8 mouse cellular contexts compared by ENCODE assay signal in genomic region chr17:34034064-34034463, GRCm38 (mm10). TPM values are rescaled to one million over a fixed set of nuclear protein-coding genes. Genes with fewer than 3 reads are reported as not detected.
A peak's percentile ranks its signal among the peaks of the same experiment; 100 is the strongest.
DNase-seq lines count a peak whose midpoint lies in the region; ATAC-seq lines count a peak whose summit lies in the region.

No protein-coding gene starts in this region.

- no peaks in the 10 kb centered on the region for H3K9me3 ChIP-seq in midbrain, embryonic 10.5 days (replicated peaks)
- H3K9me3 ChIP-seq in midbrain, embryonic 16.5 days (replicated peaks; ENCODE audit: control insufficient read depth, low read length, poor library complexity, severe bottlenecking), result no peaks in the 10 kb centered on the region
- no peaks in the 10 kb centered on the region for H3K9me3 ChIP-seq in liver, embryonic 12.5 days (replicated peaks)

- DNase-seq in midbrain, embryonic 10.5 days (ENCODE audit: low spot score), result peak; percentile 74
- peak; percentile 76 for DNase-seq in T-cell, adult 2 months (ENCODE audit: low spot score)
- DNase-seq in cerebellum, postnatal 10 days, result peak; percentile 81 to 86
- peak; percentile 86 for DNase-seq in heart, postnatal 10 days
- DNase-seq in retina, embryonic 14.5 days (ENCODE audit: low spot score), result peak; percentile 81

- peaks cover 73% of the 10 kb centered on the region for H3K36me3 ChIP-seq in midbrain, embryonic 10.5 days
- H3K36me3 ChIP-seq in midbrain, embryonic 16.5 days (ENCODE audit: control insufficient read depth, insufficient read depth, low read length), result peaks cover 28% of the 10 kb centered on the region
- peaks cover 67% of the 10 kb centered on the region for H3K36me3 ChIP-seq in liver, embryonic 12.5 days

- H3K4me1 ChIP-seq in midbrain, embryonic 10.5 days, result peaks cover 74% of the 10 kb centered on the region
- H3K4me1 ChIP-seq in midbrain, embryonic 16.5 days (ENCODE audit: control insufficient read depth, insufficient read depth, low read length), result peaks cover 35% of the 10 kb centered on the region
- peaks cover 60% of the 10 kb centered on the region for H3K4me1 ChIP-seq in liver, embryonic 12.5 days

- ATAC-seq in midbrain, embryonic 16.5 days, result no peak
- no peak for ATAC-seq in liver, embryonic 12.5 days
- no peak for ATAC-seq in monocyte, adult 5-6 weeks (replicated peaks; ENCODE audit: insufficient number of reproducible peaks, low FRiP score, low TSS enrichment, poor library complexity, severe bottlenecking)

- H3K4me3 ChIP-seq in midbrain, embryonic 10.5 days, result peak overlapping the region; percentile 99
- H3K4me3 ChIP-seq in midbrain, embryonic 16.5 days (ENCODE audit: low read depth, low read length), result no peak overlapping the region
- no peak overlapping the region for H3K4me3 ChIP-seq in liver, embryonic 12.5 days

- WGBS in midbrain, embryonic 10.5 days, result 80% methylated on average over 10 of the region's 10 CpGs
- 76% methylated on average over 10 of the region's 10 CpGs for WGBS in midbrain, embryonic 16.5 days
- WGBS in liver, embryonic 12.5 days (ENCODE audit: insufficient replicate concordance), result 69% methylated on average over 10 of the region's 10 CpGs

- H3K27ac ChIP-seq in midbrain, embryonic 10.5 days (replicated peaks), result no peak overlapping the region
- no peak overlapping the region for H3K27ac ChIP-seq in midbrain, embryonic 16.5 days (ENCODE audit: low read length)
- no peak overlapping the region for H3K27ac ChIP-seq in liver, embryonic 12.5 days

- H3K27me3 ChIP-seq in midbrain, embryonic 10.5 days (ENCODE audit: low read depth, poor library complexity, severe bottlenecking), result peaks cover 21% of the 10 kb centered on the region
- no peaks in the 10 kb centered on the region; the same call in 1 of the 2 replicates for H3K27me3 ChIP-seq in midbrain, embryonic 16.5 days (ENCODE audit: control insufficient read depth, insufficient read depth, low read depth, low read length)
- peaks cover 15% of the 10 kb centered on the region for H3K27me3 ChIP-seq in liver, embryonic 12.5 days (replicated peaks)

- H3K4me2 ChIP-seq in midbrain, embryonic 16.5 days (ENCODE audit: low read length), result no peak overlapping the region
- peak overlapping the region; percentile 88; the same call in 1 of the 2 replicates for H3K4me2 ChIP-seq in liver, embryonic 12.5 days

- no peak overlapping the region for H3K9ac ChIP-seq in midbrain, embryonic 16.5 days (ENCODE audit: low read depth, low read length)
- H3K9ac ChIP-seq in liver, embryonic 12.5 days, result no peak overlapping the region

- intact Hi-C loops in heart, postnatal 10 days (cut with DNase I), result loop anchor here (5.0 kb wide), 1 partner anchor 83 kb away; the partner anchor contains the start of gene H2-DMa

RNA-seq across cellular contexts. Expression of gene Rxrb, which starts 2.5 kb away (rescaled TPM):
- polyA plus RNA-seq in midbrain, embryonic 10.5 days (2016; fragmentation: Nextera tagmentation; extraction: Ambion mirVana), result 54.0 and 56.9 TPM in 2 replicates
- polyA plus RNA-seq in midbrain, embryonic 16.5 days (2015; fragmentation: Nextera tagmentation; extraction: Ambion mirVana), result 54.0 and 55.9 TPM in 2 replicates
- total RNA-seq in heart, postnatal 10 days (2021), result 10 to 100 TPM; 45.4 to 46.7 TPM
- 29.2 and 31.3 TPM in 2 replicates for polyA plus RNA-seq in liver, embryonic 12.5 days (2016; fragmentation: Nextera tagmentation; extraction: Ambion mirVana)
- total RNA-seq in monocyte, adult 5-6 weeks (2017), result 34.6 to 41.0 TPM (median 40.7 TPM) in 3 replicates

RNA-seq across cellular contexts. Expression of gene Slc39a7, which starts 2.6 kb away (rescaled TPM):
- polyA plus RNA-seq in midbrain, embryonic 10.5 days (2016; fragmentation: Nextera tagmentation; extraction: Ambion mirVana), result 221 and 227 TPM in 2 replicates
- 163 and 175 TPM in 2 replicates for polyA plus RNA-seq in midbrain, embryonic 16.5 days (2015; fragmentation: Nextera tagmentation; extraction: Ambion mirVana)
- total RNA-seq in heart, postnatal 10 days (2021), result 10 to 100 TPM; 81.7 to 84.4 TPM
- 91.7 and 96.0 TPM in 2 replicates for polyA plus RNA-seq in liver, embryonic 12.5 days (2016; fragmentation: Nextera tagmentation; extraction: Ambion mirVana)
- total RNA-seq in monocyte, adult 5-6 weeks (2017), result 105 to 116 TPM (median 115 TPM) in 3 replicates

RNA-seq across cellular contexts. Expression of gene Col11a2, which starts 5.2 kb away (rescaled TPM):
- 0.92 and 1.1 TPM in 2 replicates for polyA plus RNA-seq in midbrain, embryonic 10.5 days (2016; fragmentation: Nextera tagmentation; extraction: Ambion mirVana)
- polyA plus RNA-seq in midbrain, embryonic 16.5 days (2015; fragmentation: Nextera tagmentation; extraction: Ambion mirVana), result 3.6 and 4.4 TPM in 2 replicates
- total RNA-seq in heart, postnatal 10 days (2021), result 1 to 10 TPM; 1.5 to 1.8 TPM
- polyA plus RNA-seq in liver, embryonic 12.5 days (2016; fragmentation: Nextera tagmentation; extraction: Ambion mirVana), result 0.37 and 0.54 TPM in 2 replicates
- 1.5 to 11.2 TPM (median 4.7 TPM) in 3 replicates for total RNA-seq in monocyte, adult 5-6 weeks (2017)

RNA-seq across cellular contexts. Expression of gene H2-Ke6, which starts 6.2 kb away (rescaled TPM):
- polyA plus RNA-seq in midbrain, embryonic 10.5 days (2016; fragmentation: Nextera tagmentation; extraction: Ambion mirVana), result 120 and 128 TPM in 2 replicates
- polyA plus RNA-seq in midbrain, embryonic 16.5 days (2015; fragmentation: Nextera tagmentation; extraction: Ambion mirVana), result 60.1 and 61.3 TPM in 2 replicates
- total RNA-seq in heart, postnatal 10 days (2021), result 10 to 100 TPM; 80.8 to 88.1 TPM
- polyA plus RNA-seq in liver, embryonic 12.5 days (2016; fragmentation: Nextera tagmentation; extraction: Ambion mirVana), result 33.2 and 36.1 TPM in 2 replicates
- total RNA-seq in monocyte, adult 5-6 weeks (2017), result 77.7 to 117 TPM (median 111 TPM) in 3 replicates

RNA-seq across cellular contexts. Expression of gene Ring1, which starts 9.6 kb away (rescaled TPM):
- polyA plus RNA-seq in midbrain, embryonic 10.5 days (2016; fragmentation: Nextera tagmentation; extraction: Ambion mirVana), result 13.8 and 15.3 TPM in 2 replicates
- polyA plus RNA-seq in midbrain, embryonic 16.5 days (2015; fragmentation: Nextera tagmentation; extraction: Ambion mirVana), result 17.9 and 18.2 TPM in 2 replicates
- total RNA-seq in heart, postnatal 10 days (2021), result 10 to 100 TPM; 16.5 to 17.6 TPM
- polyA plus RNA-seq in liver, embryonic 12.5 days (2016; fragmentation: Nextera tagmentation; extraction: Ambion mirVana), result 10.6 and 10.7 TPM in 2 replicates
- 10.9 to 15.5 TPM (median 15.1 TPM) in 3 replicates for total RNA-seq in monocyte, adult 5-6 weeks (2017)
